Mouse (Mus musculus): ENCODE measurements around the gene Fosl1.

Fosl1 gene

GRCm38 (mm10) chr19:5424782-5425741 is 22.3 kb upstream of the Fosl1 start, which contains the start of the genes Drap1 and AI837181:
TSS of gene Drap1 (minus strand) at chr19:5424979.
TSS of gene AI837181 (plus strand) at chr19:5425144.
- DNase-seq (ENCODE audit: low read depth, low spot score), result peak; percentile 97

- no peak for DNase-seq (ENCODE audit: low read depth, low spot score)
These were observed 21.3 kb upstream of the Fosl1 start for GRCm38 (mm10) chr19:5425906-5426565.

- DNase-seq (ENCODE audit: low read depth, low spot score), result no peak
These were observed 20.6 kb upstream of the Fosl1 start for GRCm38 (mm10) chr19:5426640-5427290.

DNA sequence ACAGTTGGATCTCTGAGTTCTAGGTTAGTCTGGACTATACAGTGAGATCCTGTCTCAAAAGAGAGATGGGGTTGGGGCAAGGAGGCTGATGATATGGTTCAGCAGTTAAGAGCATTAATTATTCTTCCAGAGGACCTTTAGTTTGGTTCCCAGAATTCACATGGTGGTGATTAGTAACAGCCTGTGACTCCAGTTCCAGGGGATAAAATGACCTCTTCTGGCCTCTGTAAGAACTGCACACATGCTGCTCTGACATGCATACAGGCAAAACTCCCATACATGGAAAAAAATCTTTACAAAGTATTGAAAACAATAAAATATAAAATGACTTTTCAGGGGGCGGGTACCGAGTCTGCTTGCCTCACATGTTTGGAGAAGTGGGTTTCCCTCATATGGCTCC is 19.3 kb upstream of the Fosl1 start:
- no peak for DNase-seq (ENCODE audit: low read depth, low spot score)

GRCm38 (mm10) chr19:5429219-5429618 is 18.1 kb upstream of the Fosl1 start:
- DNase-seq (ENCODE audit: low read depth, low spot score), result no peak

DNA sequence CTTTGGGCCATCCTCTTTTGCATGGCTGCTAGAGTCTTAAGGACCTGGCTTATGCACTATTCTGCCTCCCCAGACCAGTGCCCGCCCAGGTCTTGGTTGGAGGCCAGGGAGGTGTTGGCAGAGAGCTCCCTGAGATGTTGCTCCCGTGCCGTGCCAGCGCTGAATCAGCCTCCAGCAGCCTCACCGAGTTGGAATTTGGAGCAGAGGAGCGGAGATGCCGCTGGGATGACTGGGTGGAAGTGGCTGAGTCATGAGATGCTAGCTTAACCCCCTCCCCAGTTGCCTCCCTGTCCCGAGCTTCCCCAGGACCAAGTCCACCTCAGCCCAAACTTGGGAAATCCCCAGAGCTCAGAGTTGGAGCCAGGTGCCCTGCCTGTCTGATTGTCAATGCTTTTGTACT is 17.5 kb upstream of the Fosl1 start:
- DNase-seq (ENCODE audit: low read depth, low spot score), result no peak

- DNase-seq (ENCODE audit: low read depth, low spot score), result no peak
These were observed 16.9 kb upstream of the Fosl1 start for GRCm38 (mm10) chr19:5430408-5430807.

DNA sequence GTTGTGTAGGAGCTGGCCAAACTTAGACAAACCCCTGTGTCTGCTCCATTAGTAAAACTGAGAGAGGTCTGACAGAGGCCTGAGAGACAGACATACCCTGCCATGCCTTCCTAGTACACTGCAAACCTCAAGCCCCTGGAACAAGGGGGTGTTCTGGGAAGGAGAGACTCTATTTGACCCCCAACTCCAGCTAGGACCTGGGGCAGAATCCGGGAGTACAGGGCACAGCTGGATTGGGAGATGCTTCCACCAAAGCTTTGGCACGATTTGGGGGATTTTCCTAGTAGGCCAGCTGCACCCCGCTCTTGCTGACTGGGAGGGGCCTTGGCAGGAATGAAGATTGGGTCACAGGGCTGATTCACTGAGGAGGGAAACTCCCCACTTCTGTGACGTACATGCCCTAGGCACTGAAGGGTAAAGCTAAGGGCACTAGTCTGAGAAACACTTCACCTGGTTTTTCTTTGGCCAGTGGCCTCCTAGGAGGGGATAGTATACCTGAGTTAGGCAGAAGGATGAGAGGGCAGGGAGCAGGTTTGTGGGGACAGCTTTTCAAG is 15.4 kb upstream of the Fosl1 start:
- DNase-seq (ENCODE audit: low read depth, low spot score), result no peak

DNA sequence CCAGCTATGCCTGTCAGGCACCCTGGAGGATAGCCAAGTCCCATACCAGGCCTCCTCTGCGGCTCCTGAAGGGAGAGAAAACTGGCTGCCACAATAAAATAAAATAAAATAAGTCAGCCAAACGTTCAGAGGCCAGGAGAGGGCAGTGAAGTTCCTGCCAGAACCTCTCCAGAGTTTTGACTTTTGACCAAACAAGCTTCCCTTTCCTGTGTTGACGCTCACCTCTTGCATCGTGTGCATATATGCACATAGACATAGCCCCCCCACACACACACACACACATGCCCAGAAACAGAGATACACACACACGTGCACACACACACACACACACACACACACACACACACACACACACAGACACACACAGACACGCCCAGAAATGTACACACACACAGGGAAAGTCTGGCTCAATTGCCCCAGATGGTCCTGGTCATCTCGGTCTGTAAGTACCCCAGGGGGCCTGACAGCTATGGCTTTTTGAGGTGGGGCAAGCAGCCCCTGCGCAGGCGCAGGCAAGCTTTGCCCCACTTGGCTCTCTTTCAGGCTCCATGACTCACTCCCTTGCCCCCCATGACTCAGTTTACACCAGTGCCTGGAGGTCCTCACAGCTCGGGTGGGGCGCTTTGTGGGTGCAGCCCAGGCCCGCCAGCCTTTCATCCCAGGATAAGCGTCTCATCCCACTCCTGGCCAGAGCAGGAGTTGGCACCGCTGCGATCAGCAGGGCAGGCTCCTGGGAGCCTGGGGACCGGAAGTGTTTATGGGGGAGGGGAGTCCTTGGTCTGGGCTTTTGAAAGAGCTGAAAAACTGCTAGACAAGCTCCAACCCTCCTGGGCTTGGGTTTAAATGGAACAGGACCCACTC is 14.1 kb upstream of the Fosl1 start:
- no peak for DNase-seq (ENCODE audit: low read depth, low spot score)

DNA sequence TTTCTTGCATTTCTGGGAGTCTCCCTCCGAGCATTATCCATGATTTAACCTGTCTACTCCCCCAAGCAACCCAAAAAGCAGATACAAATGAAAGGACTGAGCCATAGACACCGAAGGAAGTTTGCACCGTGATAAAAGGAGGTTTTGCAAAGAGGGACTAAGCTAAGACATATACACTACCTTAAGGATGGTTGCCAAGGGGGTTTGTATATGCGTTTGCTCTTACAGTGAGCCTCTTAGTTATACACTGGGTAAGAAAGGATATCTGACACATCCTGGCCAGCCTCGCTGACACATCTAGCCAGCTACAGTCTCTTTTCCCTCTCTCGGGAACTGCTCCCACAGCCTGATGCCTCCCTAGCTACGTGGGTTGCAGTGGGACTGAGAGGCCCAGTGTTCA is 13.4 kb upstream of the Fosl1 start:
- no peak for DNase-seq (ENCODE audit: low read depth, low spot score)

GRCm38 (mm10) chr19:5444371-5444908 is 2.9 kb upstream of the Fosl1 start:
- DNase-seq (ENCODE audit: low read depth, low spot score), result no peak

DNA sequence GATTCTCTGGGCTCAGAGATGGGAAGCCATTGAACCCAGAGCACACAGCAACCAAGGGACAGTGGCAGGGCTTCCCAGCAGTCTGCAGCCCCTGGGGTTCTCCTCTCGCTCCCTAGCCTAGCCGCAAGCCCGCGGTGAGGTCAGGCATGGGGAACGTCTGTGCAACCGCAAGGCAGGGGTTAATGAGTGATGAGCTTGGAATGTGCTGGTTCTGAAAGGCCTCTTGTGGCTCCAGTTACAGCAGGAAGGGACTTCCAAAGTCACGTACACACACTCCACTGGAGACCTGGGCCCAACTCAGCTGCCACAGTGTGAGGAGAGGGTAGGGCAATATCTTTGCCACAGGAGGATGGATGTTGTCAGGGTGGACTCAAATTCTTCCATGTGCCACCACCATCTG is 2.4 kb upstream of the Fosl1 start:
- no peak for DNase-seq (ENCODE audit: low read depth, low spot score)

DNA sequence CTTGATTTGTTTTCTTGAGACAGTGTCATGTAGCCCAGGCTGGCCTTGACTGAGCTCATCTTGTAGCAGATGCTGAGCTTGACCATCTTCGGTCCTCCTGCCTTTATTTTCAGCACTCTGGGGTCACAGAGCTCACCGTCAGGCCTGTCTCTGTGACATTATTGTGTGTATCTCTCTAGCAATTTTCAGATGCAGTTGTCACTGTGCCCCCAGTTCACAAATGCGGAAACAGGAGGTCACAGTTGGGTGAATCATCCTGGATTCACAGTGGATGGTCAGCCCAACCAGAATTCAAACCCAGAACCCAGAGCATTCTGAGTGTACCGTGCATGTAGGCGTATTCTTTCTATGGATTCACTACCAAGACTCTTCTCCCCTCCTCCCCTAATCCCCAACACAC is 1.6 kb upstream of the Fosl1 start:
- DNase-seq (ENCODE audit: low read depth, low spot score), result no peak

DNA sequence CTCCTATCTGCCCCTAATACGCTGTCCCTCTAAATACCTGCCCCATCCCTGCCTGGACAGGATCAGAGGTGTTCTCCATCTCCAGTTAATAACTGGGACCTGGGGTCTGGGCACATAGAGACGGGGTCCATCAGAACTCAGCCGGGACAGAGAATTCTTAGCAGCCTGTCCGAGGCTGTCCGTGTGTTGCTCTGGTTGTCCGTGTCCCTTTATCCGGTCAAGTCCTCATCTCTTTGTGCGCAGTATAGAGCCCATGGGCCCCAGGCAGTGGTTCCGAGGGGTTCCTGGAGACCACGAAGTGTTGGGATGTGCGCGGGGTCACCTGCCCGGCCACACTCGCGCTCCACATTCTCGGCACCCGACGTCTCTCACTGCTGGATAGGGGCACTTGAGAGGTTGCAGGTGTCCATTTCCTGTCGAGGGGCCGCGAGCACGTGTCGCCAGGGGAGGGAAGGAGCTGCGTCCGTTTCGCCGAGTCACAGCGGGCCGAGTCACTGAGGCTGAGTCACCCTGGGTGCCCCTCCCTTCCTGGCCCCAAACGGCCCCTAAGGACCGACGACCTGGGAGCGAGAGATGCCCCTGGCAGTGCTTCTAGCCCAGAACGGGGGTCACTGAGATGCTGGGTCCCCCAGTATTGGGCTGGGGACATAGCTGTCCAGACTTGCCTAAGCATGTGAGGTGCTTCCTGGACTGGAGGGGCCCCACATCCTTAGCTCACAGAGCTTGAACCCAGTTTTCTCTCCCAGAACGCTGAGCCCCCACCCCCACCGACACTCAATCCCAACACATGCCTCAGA is 1.2 kb downstream of the Fosl1 start:
- no peak for DNase-seq (ENCODE audit: low read depth, low spot score)

GRCm38 (mm10) chr19:5449673-5450072 is 2.3 kb downstream of the Fosl1 start:
- no peak for DNase-seq (ENCODE audit: low read depth, low spot score)

DNA sequence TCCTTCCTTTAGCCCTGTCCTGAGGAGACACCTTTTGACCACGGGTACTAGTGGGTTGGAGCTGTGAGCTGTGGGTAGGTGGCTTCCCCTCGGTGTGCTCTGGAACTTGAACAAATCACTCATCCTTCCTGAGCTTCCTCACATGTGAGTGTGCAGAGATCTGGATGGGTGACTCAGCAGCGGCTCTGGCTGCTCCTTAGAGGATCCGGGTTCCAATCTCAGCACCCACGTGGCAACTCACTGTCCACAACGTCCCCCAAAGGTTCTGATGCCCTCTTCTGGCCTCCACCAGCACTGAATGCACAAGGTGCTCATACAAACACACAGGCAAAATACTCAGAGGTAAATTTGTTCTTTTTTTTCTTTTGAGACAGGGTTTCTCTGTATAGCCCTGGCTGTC is 4.4 kb downstream of the Fosl1 start:
- DNase-seq (ENCODE audit: low read depth, low spot score), result no peak

DNA sequence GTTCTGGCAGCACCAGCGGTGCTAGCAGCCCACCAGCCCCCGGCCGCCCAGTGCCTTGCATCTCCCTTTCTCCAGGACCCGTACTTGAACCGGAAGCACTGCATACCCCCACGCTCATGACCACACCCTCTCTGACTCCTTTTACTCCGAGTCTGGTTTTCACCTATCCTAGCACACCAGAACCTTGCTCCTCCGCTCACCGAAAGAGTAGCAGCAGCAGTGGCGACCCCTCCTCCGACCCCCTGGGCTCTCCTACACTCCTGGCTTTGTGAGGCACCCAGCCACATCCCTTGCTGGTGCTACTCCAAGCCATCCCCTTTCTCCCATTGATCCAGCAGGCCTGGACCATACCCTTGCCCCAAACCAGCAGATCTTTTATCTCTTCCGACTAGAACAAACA is 7.7 kb downstream of the Fosl1 start:
- DNase-seq (ENCODE audit: low read depth, low spot score), result no peak

- DNase-seq (ENCODE audit: low read depth, low spot score), result no peak
These were observed 8.2 kb downstream of the Fosl1 start for GRCm38 (mm10) chr19:5455568-5455967.

DNA sequence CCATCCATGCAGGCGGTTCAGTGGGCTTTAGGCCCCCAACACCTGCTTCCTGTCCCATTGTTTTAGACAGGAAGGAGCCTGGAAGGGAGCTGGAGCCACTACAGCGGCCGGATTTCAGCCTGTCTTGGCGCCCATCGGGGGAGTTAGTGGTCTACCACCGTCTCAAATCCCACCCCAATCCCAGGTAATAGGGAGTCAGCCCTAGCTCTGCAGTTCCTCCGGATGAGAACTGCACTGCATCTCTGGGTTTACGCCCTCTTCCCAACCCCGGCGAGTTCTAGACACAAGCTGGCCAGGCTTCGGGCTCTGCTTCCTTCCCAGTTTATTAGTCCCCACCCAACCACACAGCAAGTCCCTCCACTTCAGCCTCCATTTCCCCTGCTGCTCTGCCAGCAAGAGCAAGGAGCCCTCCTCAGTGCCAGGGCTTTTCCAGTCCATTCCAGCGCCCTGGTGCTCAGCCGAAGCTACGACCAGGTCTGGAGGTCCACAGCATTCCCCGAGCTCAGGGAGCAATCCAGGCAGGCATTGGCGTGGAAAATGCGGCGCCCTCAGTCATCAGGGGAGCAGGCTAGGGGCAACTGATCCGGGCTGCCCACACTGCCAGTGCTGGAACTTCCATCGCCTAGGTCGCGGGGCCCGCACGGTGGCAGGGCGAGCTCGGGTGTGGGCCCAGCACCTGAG is 9.0 kb downstream of the Fosl1 start:
- no peak for DNase-seq (ENCODE audit: low read depth, low spot score)
